Mouse (Mus musculus) thymus, adult 2 months (tissue): ENCODE measurements around the gene Ypel4.

Experiments used
- CTCF ChIP-seq: fragments of 200-500 bp; IDR thresholded peaks from 2 replicates; pipeline ENCODE4 v1.5.1; 2012; ENCODE audit warnings: mild to moderate bottlenecking, control low read depth, low read length, moderate library complexity, borderline replicate concordance; ENCODE audit not compliant: control insufficient read depth, poor library complexity, insufficient read depth; ENCODE audit errors: extremely low read depth
- POLR2A ChIP-seq: fragments of 200-500 bp; IDR thresholded peaks from 2 replicates; pipeline ENCODE4 v1.6.1; 2012; ENCODE audit warnings: mild to moderate bottlenecking, low read length, control low read depth, moderate library complexity; ENCODE audit not compliant: control insufficient read depth, poor library complexity, insufficient read depth; ENCODE audit errors: extremely low read depth

- TF ChIP-seq CTCF (no peak), POLR2A (no peak)
Measured at GRCm38 (mm10) chr2:84723856-84724255, 10.0 kb upstream of the Ypel4 start.
